Mouse (Mus musculus) urinary bladder, adult 2 months (tissue): ENCODE measurements around the gene Lysmd2. TPM values are rescaled to one million over a fixed set of nuclear protein-coding genes. Genes with fewer than 3 reads are reported as not detected.

ENCODE experiments used
- polyA plus RNA-seq: library from polyadenylated mRNA; depleted of rRNA; stranded (reverse); fragments of >200 nt; gene quantifications from 2 replicates; pipeline ENCODE4 v1.2.3, GENCODE M21; 2012; rRNA removed

The Lysmd2 gene
- polyA plus RNA-seq, 1 experiment = 48.9 TPM

Other genes with a start within 250 kb of the Lysmd2 start
- 22.5 and 29.1 TPM in 2 replicates for gene Mapk6, start 215.7 kb upstream of the Lysmd2 start, polyA plus RNA-seq
- 3.2 and 5.1 TPM in 2 replicates for gene Leo1, start 184.2 kb upstream of the Lysmd2 start, polyA plus RNA-seq
- gene Tmod3, start 66.1 kb upstream of the Lysmd2 start, polyA plus RNA-seq = 73.0 and 73.1 TPM in 2 replicates
- gene Tmod2, start 14.4 kb upstream of the Lysmd2 start, polyA plus RNA-seq = 5.0 and 7.0 TPM in 2 replicates
- gene Scg3, start 58.3 kb downstream of the Lysmd2 start, polyA plus RNA-seq = 0.85 and 0.91 TPM in 2 replicates
- 32.3 and 39.4 TPM in 2 replicates for gene Bmp5, start 149.6 kb downstream of the Lysmd2 start, polyA plus RNA-seq